Mouse (Mus musculus): ENCODE data around the gene Uqcc1. TPM values are rescaled to one million over a fixed set of nuclear protein-coding genes. Genes with fewer than 3 reads are reported as not detected.
"Not testable (repeated sequence)": the region's sequence is repeated elsewhere in the genome, so short reads cannot be mapped to it uniquely, and the experiment has no call there.

The Uqcc1 gene
- polyA plus RNA-seq, 1 experiment from 2014 or later, result 78.6 TPM

- Histone ChIP-seq H3K9me3 (replicated peaks) (no peaks in the 10 kb centered on the region), H3K4me1 (no peaks in the 10 kb centered on the region), H3K36me3 (no peaks in the 10 kb centered on the region), H3K27ac (no peak within 1 kb of the TSS), H3K4me3 (no peak within 1 kb of the TSS), H3K27me3 (ENCODE audit: low read depth, poor library complexity, severe bottlenecking) (no peaks in the 10 kb centered on the region)
- no peak for DNase-seq (ENCODE audit: low spot score)
- WGBS, result 69% methylated on average over 9 of the region's 9 CpGs
Observed at GRCm38 (mm10) chr2:155834732-155835131, 95.4 kb downstream of the Uqcc1 start, which contains the start of gene Fam83c. Gene Fam83c (minus strand): TSS chr2:155834854.

- 63% methylated on average over 1 of the region's 1 CpGs for WGBS
- not testable (repeated sequence) for H3K4me3 ChIP-seq; H3K27me3 ChIP-seq (ENCODE audit: low read depth, poor library complexity, severe bottlenecking); H3K9me3 ChIP-seq (replicated peaks); H3K4me1 ChIP-seq; DNase-seq (ENCODE audit: low spot score); H3K27ac ChIP-seq; H3K36me3 ChIP-seq
Observed at GRCm38 (mm10) chr2:155832087-155832486, 98.0 kb downstream of the Uqcc1 start.

GRCm38 (mm10) chr2:155831302-155831701, 98.8 kb downstream of the Uqcc1 start:
- Histone ChIP-seq H3K27me3 (ENCODE audit: low read depth, poor library complexity, severe bottlenecking) (no peaks in the 10 kb centered on the region), H3K4me3 (no peak overlapping the region), H3K27ac (no peak overlapping the region), H3K9me3 (replicated peaks) (no peaks in the 10 kb centered on the region), H3K4me1 (peaks cover 11% of the 10 kb centered on the region), H3K36me3 (no peaks in the 10 kb centered on the region)
- 65% methylated on average over 9 of the region's 9 CpGs for WGBS
- no peak for DNase-seq (ENCODE audit: low spot score)

- H3K9me3 ChIP-seq (replicated peaks), result no peaks in the 10 kb centered on the region
- DNase-seq (ENCODE audit: low spot score), result no peak
- no peaks in the 10 kb centered on the region for H3K36me3 ChIP-seq
- no peak overlapping the region for H3K4me3 ChIP-seq
- peaks cover 11% of the 10 kb centered on the region for H3K4me1 ChIP-seq
- H3K27me3 ChIP-seq (ENCODE audit: low read depth, poor library complexity, severe bottlenecking), result no peaks in the 10 kb centered on the region
- no peak overlapping the region for H3K27ac ChIP-seq
- 86% methylated on average over 8 of the region's 8 CpGs for WGBS
Observed at GRCm38 (mm10) chr2:155830841-155831240, 99.3 kb downstream of the Uqcc1 start.

GRCm38 (mm10) chr2:155826630-155827424, 103.3 kb downstream of the Uqcc1 start, which contains the start of gene Eif6:
Gene Eif6 (minus strand): TSS chr2:155826925.
- peaks cover 19% of the 10 kb centered on the region for H3K4me1 ChIP-seq
- peak within 1 kb of the TSS; percentile 86 for H3K27ac ChIP-seq
- no peaks in the 10 kb centered on the region for H3K9me3 ChIP-seq (replicated peaks)
- H3K4me3 ChIP-seq, result peak within 1 kb of the TSS; percentile 75
- 5% methylated on average over 27 of the region's 27 CpGs for WGBS
- H3K36me3 ChIP-seq, result peaks cover 24% of the 10 kb centered on the region
- H3K27me3 ChIP-seq (ENCODE audit: low read depth, poor library complexity, severe bottlenecking), result no peaks in the 10 kb centered on the region
- peak; percentile 94 for DNase-seq (ENCODE audit: low spot score)

GRCm38 (mm10) chr2:155825904-155826629, 104.0 kb downstream of the Uqcc1 start:
- peak overlapping the region; percentile 75 for H3K4me3 ChIP-seq
- DNase-seq (ENCODE audit: low spot score), result peak; percentile 38
- H3K4me1 ChIP-seq, result peaks cover 19% of the 10 kb centered on the region
- peak overlapping the region; percentile 86 for H3K27ac ChIP-seq
- H3K36me3 ChIP-seq, result peaks cover 30% of the 10 kb centered on the region
- H3K9me3 ChIP-seq (replicated peaks), result no peaks in the 10 kb centered on the region
- 2% methylated on average over 52 of the region's 52 CpGs for WGBS
- H3K27me3 ChIP-seq (ENCODE audit: low read depth, poor library complexity, severe bottlenecking), result no peaks in the 10 kb centered on the region

- 96% methylated on average over 8 of the region's 8 CpGs for WGBS
Observed at GRCm38 (mm10) chr2:155823722-155824121, 106.4 kb downstream of the Uqcc1 start.

GRCm38 (mm10) chr2:155820779-155821178, 109.3 kb downstream of the Uqcc1 start:
- H3K27me3 ChIP-seq (ENCODE audit: low read depth, poor library complexity, severe bottlenecking), result no peaks in the 10 kb centered on the region
- peaks cover 30% of the 10 kb centered on the region for H3K4me1 ChIP-seq
- WGBS, result 92% methylated on average over 5 of the region's 5 CpGs
- peaks cover 50% of the 10 kb centered on the region for H3K36me3 ChIP-seq
- no peak for DNase-seq (ENCODE audit: low spot score)
- no peak overlapping the region for H3K27ac ChIP-seq
- H3K9me3 ChIP-seq (replicated peaks), result no peaks in the 10 kb centered on the region
- no peak overlapping the region for H3K4me3 ChIP-seq

More at GRCm38 (mm10) chr2:155823722-155824121, 106.4 kb downstream of the Uqcc1 start:
- Histone ChIP-seq H3K27ac (no peak overlapping the region), H3K27me3 (ENCODE audit: low read depth, poor library complexity, severe bottlenecking) (no peaks in the 10 kb centered on the region), H3K36me3 (peaks cover 50% of the 10 kb centered on the region), H3K9me3 (replicated peaks) (no peaks in the 10 kb centered on the region), H3K4me1 (peaks cover 31% of the 10 kb centered on the region), H3K4me3 (no peak overlapping the region)
- no peak for DNase-seq (ENCODE audit: low spot score)

GRCm38 (mm10) chr2:155819449-155820251, 110.5 kb downstream of the Uqcc1 start:
- no peak for DNase-seq (ENCODE audit: low spot score)
- Histone ChIP-seq H3K36me3 (peaks cover 50% of the 10 kb centered on the region), H3K4me3 (peak overlapping the region; percentile 68), H3K9me3 (replicated peaks) (no peaks in the 10 kb centered on the region), H3K27ac (peak overlapping the region; percentile 88), H3K4me1 (peaks cover 31% of the 10 kb centered on the region), H3K27me3 (ENCODE audit: low read depth, poor library complexity, severe bottlenecking) (no peaks in the 10 kb centered on the region)
- WGBS, result 71% methylated on average over 6 of the region's 6 CpGs

- Histone ChIP-seq H3K4me3 (peak within 1 kb of the TSS; percentile 68), H3K27ac (peak within 1 kb of the TSS; percentile 88), H3K27me3 (ENCODE audit: low read depth, poor library complexity, severe bottlenecking) (no peaks in the 10 kb centered on the region), H3K9me3 (replicated peaks) (no peaks in the 10 kb centered on the region), H3K36me3 (peaks cover 50% of the 10 kb centered on the region), H3K4me1 (peaks cover 35% of the 10 kb centered on the region)
- no peak for DNase-seq (ENCODE audit: low spot score)
Observed at GRCm38 (mm10) chr2:155819392-155819448, 110.9 kb downstream of the Uqcc1 start, which contains the start of gene BC029722. Gene BC029722 (minus strand): TSS chr2:155819426.

- WGBS, result 2% methylated on average over 37 of the region's 37 CpGs
- Histone ChIP-seq H3K27me3 (ENCODE audit: low read depth, poor library complexity, severe bottlenecking) (no peaks in the 10 kb centered on the region), H3K36me3 (peaks cover 46% of the 10 kb centered on the region), H3K4me1 (peaks cover 40% of the 10 kb centered on the region), H3K27ac (peak overlapping the region; percentile 88), H3K4me3 (peak overlapping the region; percentile 68), H3K9me3 (replicated peaks) (no peaks in the 10 kb centered on the region)
- peak; percentile 88 for DNase-seq (ENCODE audit: low spot score)
Observed at GRCm38 (mm10) chr2:155818596-155819391, 111.3 kb downstream of the Uqcc1 start.
